Mouse (Mus musculus): Measurements from ENCODE around the gene Efemp2. TPM values are rescaled to one million over a fixed set of nuclear protein-coding genes. Genes with fewer than 3 reads are reported as not detected.

Gene Efemp2
- polyA plus RNA-seq, 1 experiment, result 11.3 TPM

DNA sequence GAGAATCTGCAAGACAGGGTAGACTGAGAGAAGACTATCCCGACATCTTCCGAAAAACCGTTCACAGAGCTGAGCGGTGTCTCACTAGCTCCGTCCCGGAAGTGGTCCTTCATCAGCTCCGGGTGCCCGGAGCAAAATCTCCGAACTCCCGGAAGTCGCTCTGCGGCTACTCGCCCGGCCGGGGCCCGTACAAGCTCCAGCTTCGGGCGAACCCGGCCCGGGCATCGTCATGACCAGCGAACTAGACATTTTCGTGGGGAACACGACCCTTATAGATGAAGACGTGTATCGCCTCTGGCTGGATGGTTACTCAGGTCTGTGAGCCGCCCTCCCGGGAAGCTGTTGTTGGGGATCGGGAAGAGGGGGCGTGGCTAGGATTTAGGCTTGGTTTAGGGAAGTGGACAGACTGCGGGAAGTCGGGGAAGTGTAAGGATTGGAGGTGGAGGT lies 13.3 kb upstream of the Efemp2 start, which contains the start of gene Fibp:
Gene Fibp (plus strand): TSS at position 151 of the 447 bp plus-strand sequence.
- peak within 1 kb of the TSS; percentile 80 for H3K4me3 ChIP-seq (ENCODE audit: insufficient read depth, low read length)
- peak within 1 kb of the TSS; percentile 80 for H3K27ac ChIP-seq (ENCODE audit: insufficient read depth, low read depth, low read length)
- peak; percentile 93 for TF ChIP-seq POLR2A (IDR thresholded peaks at IDR 0.05; ENCODE audit: borderline replicate concordance, low read depth, low read length)
- no peak for TF ChIP-seq CTCF (IDR thresholded peaks at IDR 0.05; ENCODE audit: low read depth, low read length)
- H3K4me1 ChIP-seq (ENCODE audit: control insufficient read depth, insufficient read depth, low read length), result peaks cover 14% of the 10 kb centered on the region

DNA sequence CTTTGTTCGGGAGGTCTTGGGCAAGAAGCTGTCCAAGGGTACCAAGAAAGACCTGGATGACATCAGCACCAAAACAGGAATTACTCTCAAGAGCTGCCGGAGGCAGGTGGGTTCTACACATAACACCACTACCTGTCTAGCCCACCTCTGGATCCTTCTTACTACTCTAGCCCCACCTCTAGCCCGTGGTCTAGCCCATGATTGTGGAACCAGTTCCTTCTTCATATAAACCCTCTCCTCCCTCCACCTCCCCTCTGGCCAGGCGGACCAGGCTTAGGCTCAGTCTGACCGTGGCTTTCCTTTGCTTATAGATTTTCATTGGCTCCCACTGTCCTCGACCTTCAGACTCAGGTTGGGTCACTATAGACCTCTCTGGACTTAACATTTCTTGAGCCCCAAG lies 12.3 kb upstream of the Efemp2 start:
- H3K4me3 ChIP-seq (ENCODE audit: insufficient read depth, low read length), result peak overlapping the region; percentile 80

DNA sequence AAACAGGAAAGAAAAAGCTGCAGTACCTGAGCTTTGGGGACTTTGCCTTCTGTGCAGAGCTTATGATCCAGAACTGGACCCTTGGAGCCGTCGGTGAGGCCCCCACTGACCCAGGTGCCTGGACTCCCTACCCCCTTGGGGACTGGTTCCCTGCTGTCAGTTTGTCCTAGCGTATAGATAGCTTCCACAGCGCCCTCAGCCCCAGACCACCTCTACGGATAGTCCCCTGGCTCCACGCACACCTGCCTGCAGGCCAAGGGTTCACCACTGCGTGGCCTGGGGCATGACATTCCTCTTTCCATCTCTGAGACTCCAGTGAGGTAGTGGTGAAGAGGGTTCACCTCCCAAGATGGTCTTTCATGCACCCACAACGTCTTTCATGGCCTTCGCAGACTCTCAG lies 10.5 kb upstream of the Efemp2 start:
- TF ChIP-seq CTCF (IDR thresholded peaks at IDR 0.05; ENCODE audit: low read depth, low read length) (no peak), POLR2A (IDR thresholded peaks at IDR 0.05; ENCODE audit: borderline replicate concordance, low read depth, low read length) (no peak)
- Histone ChIP-seq H3K27ac (ENCODE audit: insufficient read depth, low read depth, low read length) (no peak overlapping the region), H3K4me1 (ENCODE audit: control insufficient read depth, insufficient read depth, low read length) (peaks cover 8% of the 10 kb centered on the region), H3K4me3 (ENCODE audit: insufficient read depth, low read length) (no peak overlapping the region)

More for the DNA sequence above, 12.3 kb upstream of the Efemp2 start:
- Histone ChIP-seq H3K4me1 (ENCODE audit: control insufficient read depth, insufficient read depth, low read length) (peaks cover 11% of the 10 kb centered on the region), H3K27ac (ENCODE audit: insufficient read depth, low read depth, low read length) (no peak overlapping the region)
- TF ChIP-seq CTCF (IDR thresholded peaks at IDR 0.05; ENCODE audit: low read depth, low read length) (no peak), POLR2A (IDR thresholded peaks at IDR 0.05; ENCODE audit: borderline replicate concordance, low read depth, low read length) (no peak)

DNA sequence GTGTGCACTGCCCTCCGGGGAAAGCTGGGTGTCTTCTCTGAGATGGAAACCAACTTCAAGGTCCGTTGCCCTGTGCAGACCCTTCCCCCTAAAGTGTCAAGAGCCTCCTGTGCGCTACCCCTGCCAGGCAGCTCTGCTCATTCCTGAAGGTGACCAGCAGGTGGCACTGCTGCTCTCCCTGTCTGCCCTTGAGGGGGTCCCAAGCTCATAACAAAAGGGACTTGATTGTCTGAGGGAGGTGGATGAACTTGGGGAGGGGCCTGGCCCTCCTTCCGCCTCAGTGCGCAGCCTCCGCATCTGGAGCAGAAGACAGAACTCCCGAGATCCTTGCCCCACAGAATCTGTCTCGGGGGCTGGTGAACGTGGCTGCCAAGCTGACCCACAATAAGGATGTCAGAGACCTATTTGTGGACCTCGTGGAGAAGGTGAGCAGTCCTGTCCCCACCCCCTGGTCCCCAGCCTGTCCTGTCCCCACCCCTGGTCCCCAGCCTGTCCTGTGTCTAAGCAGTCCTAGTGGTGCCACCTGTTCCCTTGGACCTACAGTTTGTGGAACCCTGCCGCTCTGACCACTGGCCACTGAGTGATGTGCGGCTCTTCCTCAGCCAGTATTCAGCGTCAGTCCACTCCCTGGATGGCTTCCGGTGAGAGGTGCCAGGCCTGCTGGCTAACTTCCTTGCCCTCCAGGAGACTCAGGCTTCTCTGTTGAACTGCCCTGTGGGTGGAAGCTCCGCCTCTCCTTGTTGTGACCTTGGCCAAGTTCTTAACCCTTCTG lies 9.8 kb upstream of the Efemp2 start:
- H3K4me3 ChIP-seq (ENCODE audit: insufficient read depth, low read length), result no peak overlapping the region
- TF ChIP-seq POLR2A (IDR thresholded peaks at IDR 0.05; ENCODE audit: borderline replicate concordance, low read depth, low read length) (no peak), CTCF (IDR thresholded peaks at IDR 0.05; ENCODE audit: low read depth, low read length) (peak; percentile 81)
- H3K27ac ChIP-seq (ENCODE audit: insufficient read depth, low read depth, low read length), result no peak overlapping the region
- H3K4me1 ChIP-seq (ENCODE audit: control insufficient read depth, insufficient read depth, low read length), result peaks cover 8% of the 10 kb centered on the region

DNA sequence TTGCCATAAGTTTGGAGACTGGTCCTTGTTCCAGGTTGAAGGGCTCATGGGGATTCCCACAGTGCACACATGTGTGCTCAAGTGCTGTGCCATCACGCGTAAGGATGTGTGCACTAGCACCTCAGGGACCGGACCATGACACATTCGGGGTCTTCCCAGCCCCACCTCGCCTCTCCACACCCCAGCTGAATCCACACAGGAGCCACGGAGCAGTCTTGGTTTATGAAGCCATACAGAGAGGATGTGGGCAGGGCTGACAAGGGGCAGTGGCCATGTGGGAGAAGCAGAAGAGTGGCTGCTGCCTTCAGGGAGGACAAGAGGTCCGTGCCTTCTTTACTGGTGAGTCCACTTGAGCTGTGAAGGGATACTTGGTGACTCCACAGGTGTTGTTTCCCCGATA lies 8.7 kb upstream of the Efemp2 start:
- TF ChIP-seq POLR2A (IDR thresholded peaks at IDR 0.05; ENCODE audit: borderline replicate concordance, low read depth, low read length) (no peak), CTCF (IDR thresholded peaks at IDR 0.05; ENCODE audit: low read depth, low read length) (no peak)
- Histone ChIP-seq H3K4me1 (ENCODE audit: control insufficient read depth, insufficient read depth, low read length) (peaks cover 6% of the 10 kb centered on the region; the same call in 1 of the 2 replicates), H3K4me3 (ENCODE audit: insufficient read depth, low read length) (no peak overlapping the region), H3K27ac (ENCODE audit: insufficient read depth, low read depth, low read length) (no peak overlapping the region)

DNA sequence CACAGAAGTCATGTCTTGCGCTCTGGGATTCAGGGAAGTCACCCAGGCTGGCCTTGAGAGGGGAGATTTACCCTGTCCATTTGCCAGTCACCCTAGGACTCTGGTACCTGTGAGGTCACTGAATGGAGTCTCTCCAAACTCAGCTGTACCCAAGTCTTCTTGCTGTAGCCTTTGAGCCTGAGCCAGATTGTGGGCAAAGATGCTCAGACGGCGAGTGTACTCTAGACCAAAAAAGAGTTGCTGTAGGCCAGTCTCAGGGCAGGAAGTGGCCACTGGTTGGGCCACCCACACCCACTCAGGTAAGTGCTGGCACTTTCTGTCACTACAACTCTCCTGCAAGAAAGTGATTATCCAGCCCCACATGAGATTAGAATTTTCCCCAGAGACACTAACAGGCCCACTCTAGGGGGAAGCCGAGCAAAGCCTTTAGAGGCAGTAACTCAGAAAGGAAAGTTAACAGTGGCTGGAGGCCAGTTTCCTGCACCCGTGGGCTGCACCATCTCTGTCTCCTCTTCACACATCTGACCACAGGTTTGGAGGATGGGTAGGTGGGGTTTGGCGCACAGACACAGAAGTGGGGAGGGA lies 6.7 kb upstream of the Efemp2 start:
- H3K4me1 ChIP-seq (ENCODE audit: control insufficient read depth, insufficient read depth, low read length), result no peaks in the 10 kb centered on the region
- no peak overlapping the region for H3K4me3 ChIP-seq (ENCODE audit: insufficient read depth, low read length)
- TF ChIP-seq CTCF (IDR thresholded peaks at IDR 0.05; ENCODE audit: low read depth, low read length), result no peak
- TF ChIP-seq POLR2A (IDR thresholded peaks at IDR 0.05; ENCODE audit: borderline replicate concordance, low read depth, low read length), result no peak
- no peak overlapping the region for H3K27ac ChIP-seq (ENCODE audit: insufficient read depth, low read depth, low read length)

DNA sequence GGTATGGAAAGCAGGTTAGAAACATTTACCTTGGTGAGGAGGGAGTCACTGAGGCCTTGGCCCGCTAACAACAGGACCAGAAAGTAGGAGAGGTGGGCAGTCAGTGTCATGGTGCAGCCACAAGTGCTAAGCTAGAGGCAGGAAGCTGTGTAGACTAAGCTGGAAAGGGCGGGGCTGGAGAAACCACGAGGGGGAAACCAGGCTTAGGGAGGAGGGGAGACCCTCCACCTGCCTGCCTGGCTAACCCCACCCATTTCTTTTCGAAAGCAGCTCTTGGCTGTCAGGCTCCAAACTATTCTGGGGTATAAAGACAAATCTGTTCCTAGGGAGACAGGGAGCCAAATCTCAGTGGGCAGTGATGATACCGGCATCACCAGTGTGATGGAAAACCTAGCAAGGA lies 5.4 kb upstream of the Efemp2 start, which contains the start of gene Ctsw:
Gene Ctsw (minus strand): TSS at position 134 of the 400 bp plus-strand sequence.
- Histone ChIP-seq H3K4me3 (ENCODE audit: insufficient read depth, low read length) (no peak within 1 kb of the TSS), H3K27ac (ENCODE audit: insufficient read depth, low read depth, low read length) (no peak within 1 kb of the TSS), H3K4me1 (ENCODE audit: control insufficient read depth, insufficient read depth, low read length) (0 out of 2 replicates have a peak, but pooled peaks cover under 1% of the 10 kb centered on the region)
- TF ChIP-seq POLR2A (IDR thresholded peaks at IDR 0.05; ENCODE audit: borderline replicate concordance, low read depth, low read length), result no peak
- no peak for TF ChIP-seq CTCF (IDR thresholded peaks at IDR 0.05; ENCODE audit: low read depth, low read length)

DNA sequence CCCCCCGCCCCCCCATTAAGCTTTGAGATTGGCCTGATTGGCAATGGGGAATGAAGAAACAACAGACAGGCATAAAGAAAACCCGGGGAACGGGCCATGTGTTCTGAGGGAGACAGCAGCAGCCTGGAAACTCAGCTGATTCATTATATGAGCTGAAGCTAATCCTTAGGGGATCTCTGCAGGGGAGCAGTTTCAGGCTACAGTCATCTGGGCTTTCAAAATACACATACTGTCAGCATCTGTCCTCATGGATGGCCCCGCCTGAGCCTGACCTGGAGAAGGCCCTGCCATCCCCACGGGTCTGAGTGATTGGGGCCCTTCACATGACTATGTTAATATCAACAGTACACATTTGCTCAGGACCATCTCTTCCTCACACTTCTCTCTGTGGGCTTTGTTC lies 1.9 kb upstream of the Efemp2 start:
- 0 out of 2 replicates have a peak, but pooled peaks cover 2% of the 10 kb centered on the region for H3K4me1 ChIP-seq (ENCODE audit: control insufficient read depth, insufficient read depth, low read length)
- no peak overlapping the region for H3K4me3 ChIP-seq (ENCODE audit: insufficient read depth, low read length)
- no peak overlapping the region for H3K27ac ChIP-seq (ENCODE audit: insufficient read depth, low read depth, low read length)
- no peak for TF ChIP-seq POLR2A (IDR thresholded peaks at IDR 0.05; ENCODE audit: borderline replicate concordance, low read depth, low read length)
- no peak for TF ChIP-seq CTCF (IDR thresholded peaks at IDR 0.05; ENCODE audit: low read depth, low read length)

DNA sequence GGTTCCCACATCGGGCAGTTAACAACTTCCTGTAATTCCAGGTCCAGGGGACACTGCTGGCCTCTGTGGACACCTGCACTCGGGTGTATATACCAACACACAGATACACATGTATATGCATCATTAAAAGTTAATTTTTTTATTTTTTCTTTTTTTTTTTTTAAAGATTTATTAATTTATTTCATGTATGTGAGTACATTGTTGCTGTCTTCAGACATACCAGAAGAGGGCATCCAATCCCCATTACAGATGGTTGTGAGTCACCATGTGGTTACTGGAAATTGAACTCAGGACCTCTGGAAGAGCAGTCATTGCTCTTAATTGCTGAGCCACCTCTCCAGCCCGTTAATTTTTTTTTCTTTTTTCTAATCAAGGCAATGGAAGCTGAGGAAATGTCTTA lies 897 bp upstream of the Efemp2 start:
- TF ChIP-seq CTCF (IDR thresholded peaks at IDR 0.05; ENCODE audit: low read depth, low read length), result no peak
- no peak for TF ChIP-seq POLR2A (IDR thresholded peaks at IDR 0.05; ENCODE audit: borderline replicate concordance, low read depth, low read length)
- Histone ChIP-seq H3K4me1 (ENCODE audit: control insufficient read depth, insufficient read depth, low read length) (0 out of 2 replicates have a peak, but pooled peaks cover 2% of the 10 kb centered on the region), H3K27ac (ENCODE audit: insufficient read depth, low read depth, low read length) (no peak overlapping the region), H3K4me3 (ENCODE audit: insufficient read depth, low read length) (no peak overlapping the region)
